Mouse (Mus musculus) cortical plate, adult 2 months (tissue): ENCODE data around the gene Ldlrad3.

Experiments used
- CTCF ChIP-seq: fragments of 200-500 bp; IDR thresholded peaks from 2 replicates; pipeline ENCODE4 v1.5.1; 2011; ENCODE audit warnings: mild to moderate bottlenecking, control low read depth, low read length; ENCODE audit not compliant: insufficient read depth; ENCODE audit errors: extremely low read depth
- POLR2A ChIP-seq: fragments of 200-500 bp; IDR thresholded peaks from 2 replicates; pipeline ENCODE4 v1.6.1; 2011; ENCODE audit warnings: mild to moderate bottlenecking, low read length, control low read depth; ENCODE audit not compliant: insufficient read depth; ENCODE audit errors: extremely low read depth

DNA sequence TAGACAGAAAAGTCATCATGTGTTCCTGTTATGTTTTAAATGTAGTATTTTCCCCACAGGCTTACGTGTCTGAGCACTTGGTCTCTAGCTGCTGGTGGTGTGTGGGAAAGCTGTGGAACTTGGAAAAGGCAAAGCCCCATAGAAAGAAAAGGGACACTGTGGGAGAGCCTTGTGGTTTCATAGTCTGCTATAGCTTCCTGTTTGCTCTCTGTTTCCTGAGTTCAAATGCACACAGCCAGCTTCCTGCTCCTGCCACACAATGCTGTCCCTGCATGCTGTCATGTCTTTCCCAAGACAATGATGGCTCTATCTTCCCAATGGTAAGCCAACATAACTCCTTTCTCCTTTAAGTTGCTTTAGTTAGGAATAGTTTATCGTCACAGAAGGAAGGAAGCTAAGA is 194.5 kb downstream of the Ldlrad3 start:
- no peak for TF ChIP-seq POLR2A
- no peak for TF ChIP-seq CTCF
